Mouse (Mus musculus): ENCODE results near the gene Skiv2l.
"Not testable (repeated sequence)": the region's sequence is repeated elsewhere in the genome, so short reads cannot be mapped to it uniquely, and the experiment has no call there.

DNA sequence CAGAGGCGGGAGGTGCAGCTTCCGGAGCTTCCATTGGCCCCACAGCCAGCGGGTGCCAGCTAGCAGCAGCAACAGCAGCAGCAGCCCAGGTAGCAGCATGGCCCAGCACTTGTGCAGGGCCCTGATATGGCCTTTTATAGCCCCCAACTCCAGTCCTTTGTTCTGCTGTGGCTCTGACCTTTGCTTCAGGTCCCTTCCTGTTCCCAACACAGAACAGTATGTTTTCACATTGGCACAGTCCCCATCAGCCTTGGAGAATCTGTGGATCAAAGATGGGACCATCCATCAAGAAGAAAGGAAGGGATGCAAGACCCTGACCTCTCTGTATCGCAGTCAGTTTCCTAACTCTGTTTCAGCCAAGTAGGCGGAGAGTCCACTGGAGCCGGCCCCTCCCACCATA, 45.7 kb downstream of the Skiv2l start, which contains the start of gene Cyp21a1:
- not testable (repeated sequence) for TF ChIP-seq POLR2A (IDR thresholded peaks at IDR 0.05; ENCODE audit: control insufficient read depth, extremely low read depth, insufficient read depth, low read length, poor library complexity); CTCF (IDR thresholded peaks at IDR 0.05; ENCODE audit: borderline replicate concordance, control insufficient read depth, extremely low read depth, insufficient read depth, low read length, poor library complexity)
